Mouse (Mus musculus) testis, postnatal 14 days (tissue): Measurements from ENCODE around the gene Ms4a2.

Experiments used
- DNase-seq: peaks from one replicate; pipeline ENCODE4 v3.0.0; 2021; ENCODE audit warnings: low spot score

Gene Ms4a2

DNA sequence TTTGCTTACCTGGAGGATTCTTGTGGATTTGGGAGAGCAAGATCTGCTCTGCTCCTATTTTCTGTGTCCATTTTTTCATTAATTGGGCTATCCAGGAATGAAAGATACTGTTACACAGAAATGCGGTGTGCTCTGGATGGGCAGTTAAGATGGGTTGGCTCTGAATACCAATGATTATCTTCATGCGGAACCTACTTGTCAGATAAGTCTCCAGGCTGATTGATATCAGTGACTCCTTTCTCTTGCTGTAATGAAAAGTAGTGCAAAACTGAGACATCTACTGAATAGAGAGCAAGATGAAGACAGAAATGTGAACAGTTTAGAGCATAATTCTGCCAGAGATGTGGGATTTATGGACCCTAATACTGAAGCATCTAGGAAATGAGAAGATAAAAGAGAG lies at the start of gene Ms4a2:
TSS of gene Ms4a2 (minus strand) at position 169 of the 400 bp plus-strand sequence.
- no peak for DNase-seq

DNA sequence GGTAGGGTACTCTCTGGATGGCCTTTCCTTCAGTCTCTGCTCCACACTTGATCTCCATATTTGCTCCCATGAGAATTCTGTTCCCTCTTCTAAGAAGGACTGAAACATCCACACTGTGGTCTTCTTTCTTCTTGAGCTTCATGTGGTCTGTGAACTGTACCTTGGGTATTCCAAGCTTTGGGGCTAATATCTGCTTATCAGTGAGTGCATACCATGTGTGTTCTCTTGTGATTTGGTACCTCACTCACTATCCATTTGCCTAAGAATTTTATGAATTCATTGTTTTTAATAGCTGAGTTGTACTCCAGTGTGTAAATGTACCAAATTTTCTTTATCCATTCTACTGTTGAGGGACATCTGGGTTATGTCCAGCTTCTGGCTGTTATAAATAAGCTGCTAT lies 38.0 kb upstream of the Ms4a2 start:
- DNase-seq, result no peak

DNA sequence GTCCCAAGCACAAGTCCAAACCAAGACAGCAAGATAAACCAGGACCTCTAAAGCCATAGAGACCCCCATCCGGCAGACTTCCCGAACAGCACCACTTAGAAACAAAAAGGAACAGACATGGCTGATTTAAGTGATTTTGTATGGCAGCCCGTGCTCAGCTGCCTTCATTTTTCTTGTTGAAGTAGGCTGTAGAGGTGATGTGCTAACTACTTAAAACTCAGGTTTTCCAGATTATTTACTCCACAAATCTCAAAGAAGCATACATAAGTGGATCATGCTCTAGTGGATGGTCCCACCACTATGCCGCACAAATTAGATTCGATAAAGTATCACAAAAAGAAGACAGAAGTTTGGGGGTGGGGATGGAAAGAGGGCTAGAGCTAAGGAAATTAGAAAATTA lies 36.9 kb upstream of the Ms4a2 start, which contains the start of gene Oosp2:
TSS of gene Oosp2 (minus strand) at position 101 of the 400 bp plus-strand sequence.
- DNase-seq, result no peak

DNA sequence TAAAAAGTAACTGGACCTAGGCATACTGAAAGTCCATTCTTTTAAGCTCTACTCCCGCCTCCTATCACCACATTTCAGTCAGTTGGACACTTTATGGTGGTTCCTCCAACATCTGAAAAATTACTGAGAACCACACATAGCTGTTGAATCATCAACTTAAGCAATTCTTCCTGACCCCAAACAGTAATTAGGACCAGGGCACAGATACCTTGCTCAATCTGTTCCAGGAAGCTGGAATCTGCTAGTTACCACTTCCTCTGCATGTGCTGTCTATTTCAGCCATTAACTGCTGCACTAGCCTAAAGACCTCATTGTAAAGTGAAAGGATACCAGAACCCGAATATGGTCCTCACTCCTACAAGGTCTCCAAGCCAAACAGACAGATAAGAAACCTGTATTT lies 35.6 kb upstream of the Ms4a2 start:
- no peak for DNase-seq

DNA sequence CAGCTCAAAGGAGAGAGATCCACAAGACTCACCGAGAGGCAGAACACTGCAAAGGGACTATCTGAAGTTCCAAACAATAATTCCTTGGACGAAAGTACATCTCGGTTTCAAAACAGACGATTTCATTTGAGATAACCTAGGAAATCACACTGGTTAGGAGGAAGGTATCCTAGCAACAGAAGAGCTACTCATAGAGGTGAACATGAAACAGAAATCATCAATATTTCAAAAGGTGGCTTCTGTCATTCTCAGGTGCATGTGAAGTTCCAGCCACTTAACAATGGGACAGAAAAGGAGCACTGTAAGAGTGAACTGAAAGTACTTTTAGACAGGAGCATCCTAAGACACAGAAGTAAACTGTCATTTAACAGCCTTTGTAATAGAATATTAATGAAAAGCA lies 26.0 kb upstream of the Ms4a2 start:
- no peak for DNase-seq

DNA sequence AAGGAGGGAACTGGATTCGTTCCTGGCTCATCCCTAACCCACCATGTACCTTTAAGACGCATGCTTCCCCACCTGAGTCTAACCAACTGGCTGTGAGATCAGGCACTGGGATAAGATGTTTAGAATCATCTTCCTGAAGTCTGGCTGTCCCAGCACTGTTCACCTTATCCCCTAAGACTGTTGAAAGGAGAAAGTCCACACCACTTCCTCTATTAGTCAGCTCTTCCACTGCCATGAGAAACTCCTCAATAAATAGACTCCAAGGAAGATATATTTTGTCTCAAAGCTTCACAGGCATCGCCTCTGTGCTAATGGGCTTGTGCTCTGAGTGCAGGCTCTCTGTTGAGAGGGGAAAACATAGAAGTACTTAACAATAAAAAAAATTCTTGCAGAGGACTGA lies 22.6 kb upstream of the Ms4a2 start:
- DNase-seq, result no peak

DNA sequence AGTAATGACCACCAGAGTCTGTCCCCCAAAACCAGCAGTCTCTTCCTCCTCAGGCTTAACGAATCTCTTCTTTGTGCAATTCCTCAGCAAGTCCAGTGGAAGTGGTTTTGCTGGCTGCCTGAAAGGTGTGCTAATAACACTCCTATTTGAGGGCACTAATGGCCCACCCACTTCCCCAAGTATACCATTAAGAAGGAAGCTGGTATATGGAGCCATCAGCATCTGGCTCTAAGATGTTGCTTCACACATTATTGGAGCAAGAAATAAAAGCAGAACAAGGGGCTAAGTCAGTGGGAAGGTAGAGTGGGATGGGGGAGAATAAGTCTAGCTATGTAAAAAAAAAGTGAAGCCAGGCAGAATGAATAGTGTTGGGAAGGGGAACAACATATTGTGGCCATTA lies 17.2 kb upstream of the Ms4a2 start, which contains the start of gene Ms4a3:
TSS of gene Ms4a3 (minus strand) at position 120 of the 400 bp plus-strand sequence.
- DNase-seq, result no peak

DNA sequence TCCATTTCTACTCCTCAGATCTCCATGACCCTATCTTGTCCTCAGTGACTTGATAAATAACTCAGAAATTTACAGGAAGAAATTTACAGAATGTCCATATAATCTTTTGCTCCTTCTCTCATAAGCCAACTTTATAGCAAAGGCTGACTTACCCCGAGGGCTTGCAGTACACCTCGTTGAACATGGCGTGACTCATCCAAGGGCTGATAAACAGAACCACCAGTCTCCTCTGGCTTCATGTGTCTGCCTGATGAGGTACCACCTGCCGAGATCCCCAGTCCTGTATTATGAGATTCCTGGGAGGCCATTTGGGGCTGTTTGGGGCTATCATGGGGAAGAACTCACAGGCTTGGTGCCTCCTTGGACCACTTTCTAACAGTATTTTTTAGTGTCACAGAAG lies 15.5 kb upstream of the Ms4a2 start:
- no peak for DNase-seq

DNA sequence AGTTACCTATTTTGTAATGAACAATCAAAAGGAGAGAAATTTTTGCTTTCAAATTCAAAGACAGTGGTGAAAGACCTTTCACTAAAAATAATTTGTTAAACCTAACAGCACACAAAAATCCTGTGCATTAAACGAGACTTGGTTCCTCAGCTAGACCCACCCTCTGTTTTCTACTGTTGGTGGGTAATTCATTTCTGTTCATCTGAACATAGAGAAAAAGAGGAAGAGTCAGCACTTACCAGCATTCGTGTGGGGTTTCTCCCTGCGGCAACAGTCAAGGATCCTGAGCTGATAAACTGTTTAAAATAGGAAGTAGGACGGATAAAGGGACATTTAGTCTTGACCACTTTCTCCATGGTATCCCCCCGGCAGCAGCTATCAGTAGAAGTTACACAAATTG lies 12.1 kb upstream of the Ms4a2 start:
- DNase-seq, result no peak

DNA sequence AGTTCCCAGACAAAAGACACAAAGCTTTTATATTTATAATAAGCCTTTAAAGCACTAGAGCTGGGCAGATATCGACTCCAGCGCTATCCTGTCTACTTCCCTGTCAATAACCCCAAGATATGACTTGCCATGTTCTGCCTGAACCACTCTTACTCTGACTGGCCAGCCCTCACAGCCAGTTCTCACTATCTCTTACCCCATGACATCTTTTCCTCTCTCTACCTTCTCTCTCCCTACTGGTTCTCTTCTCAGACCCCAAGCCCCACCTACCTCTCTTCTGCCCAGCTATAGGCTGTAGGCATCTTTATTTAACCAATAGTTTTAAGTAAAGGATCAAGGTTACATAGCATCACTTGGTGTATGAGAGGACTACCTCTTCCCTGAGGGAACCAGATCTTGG lies 10.8 kb upstream of the Ms4a2 start:
- no peak for DNase-seq

DNA sequence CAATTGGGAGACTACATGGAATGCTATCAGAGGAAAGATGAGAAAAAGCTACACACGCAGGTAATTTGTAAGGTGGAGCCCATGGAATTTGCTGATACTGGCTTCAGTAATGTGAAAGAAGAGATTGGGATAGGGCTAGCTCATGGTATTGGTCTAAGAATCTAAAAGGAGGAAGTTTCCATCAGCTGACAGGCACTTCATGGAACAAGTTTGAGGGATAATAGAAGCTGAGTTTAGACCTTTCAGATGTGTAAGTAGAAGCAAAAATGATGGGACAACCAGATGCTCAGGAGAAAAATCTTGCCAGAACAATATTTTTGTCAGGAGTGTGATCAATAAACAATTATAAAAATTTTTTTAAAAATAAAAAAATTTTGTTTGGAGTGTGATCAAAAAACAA lies 10.2 kb upstream of the Ms4a2 start:
- DNase-seq, result no peak

DNA sequence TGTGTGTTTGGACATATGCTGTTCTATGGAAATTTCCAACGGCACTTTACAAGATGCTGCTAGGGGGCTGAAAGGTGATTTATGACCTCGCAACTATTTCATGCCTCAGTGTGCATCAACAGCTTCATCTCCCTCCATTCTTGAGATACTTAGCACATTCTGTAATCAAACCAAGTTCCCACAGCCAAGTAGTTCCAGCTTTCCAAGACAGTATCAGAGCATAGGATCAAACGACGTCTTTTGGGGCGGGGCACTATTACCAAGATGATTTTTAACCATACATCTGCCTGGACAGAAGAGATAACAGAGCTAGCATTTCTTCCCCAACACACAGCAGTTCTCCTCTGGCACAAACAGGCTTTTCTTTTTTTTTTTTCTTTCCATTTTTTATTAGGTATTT lies 1.7 kb upstream of the Ms4a2 start:
- no peak for DNase-seq

DNA sequence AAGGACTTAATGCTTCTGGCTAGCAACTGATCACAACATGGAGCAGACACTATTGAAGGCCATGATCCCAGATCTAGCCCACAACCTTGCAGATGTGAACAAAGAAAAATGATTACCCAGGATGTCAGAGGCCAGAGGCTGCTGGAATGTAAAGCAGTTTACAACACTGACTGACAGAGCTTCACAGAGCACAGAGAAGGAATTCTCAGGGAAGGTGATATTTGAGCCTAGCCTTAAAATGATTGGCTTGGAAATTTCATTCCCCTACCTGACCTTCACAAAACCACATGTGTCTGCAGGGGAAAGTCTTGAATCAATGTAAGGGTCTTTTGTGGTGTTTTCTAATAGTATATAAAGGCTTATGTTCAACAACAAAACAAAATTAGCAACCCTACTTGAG lies 1.3 kb upstream of the Ms4a2 start:
- no peak for DNase-seq

DNA sequence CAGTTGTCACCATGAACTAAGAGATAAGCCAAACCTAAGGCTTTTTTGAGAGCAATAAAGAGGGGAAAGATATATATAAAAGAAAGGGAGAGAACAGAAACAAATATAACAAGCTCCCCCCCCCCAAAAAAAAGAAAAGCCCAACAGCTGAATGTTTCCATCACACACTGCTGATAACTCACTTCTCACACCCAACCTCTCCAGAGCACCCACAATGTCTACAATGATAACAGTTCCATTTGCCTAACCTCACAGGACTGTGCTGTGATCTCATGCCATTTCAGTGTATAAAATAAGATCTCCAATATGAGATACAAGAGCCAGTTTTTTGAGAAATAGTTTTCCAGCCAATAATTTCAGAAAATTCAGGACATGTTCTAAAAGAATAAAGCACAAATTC lies 5.5 kb downstream of the Ms4a2 start:
- DNase-seq, result no peak

DNA sequence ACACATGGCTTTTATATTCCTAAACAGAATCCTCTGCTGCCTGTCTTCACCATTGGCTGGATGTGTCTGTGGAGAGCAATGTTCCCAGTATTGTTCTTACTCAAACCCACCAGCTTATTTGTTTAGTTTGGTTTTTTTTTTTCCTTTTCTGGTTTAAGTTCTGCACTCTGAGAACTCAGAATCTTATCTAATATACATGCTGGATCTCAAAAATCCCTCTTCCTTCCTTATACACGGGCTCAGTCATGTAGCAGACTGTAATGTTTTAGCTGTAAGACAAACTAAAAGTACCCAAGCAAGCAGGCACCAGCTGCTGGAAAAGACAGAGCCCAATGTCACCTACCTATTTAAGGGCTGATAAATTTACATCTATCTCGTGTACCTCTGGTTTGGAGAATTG lies 8.7 kb downstream of the Ms4a2 start:
- no peak for DNase-seq

DNA sequence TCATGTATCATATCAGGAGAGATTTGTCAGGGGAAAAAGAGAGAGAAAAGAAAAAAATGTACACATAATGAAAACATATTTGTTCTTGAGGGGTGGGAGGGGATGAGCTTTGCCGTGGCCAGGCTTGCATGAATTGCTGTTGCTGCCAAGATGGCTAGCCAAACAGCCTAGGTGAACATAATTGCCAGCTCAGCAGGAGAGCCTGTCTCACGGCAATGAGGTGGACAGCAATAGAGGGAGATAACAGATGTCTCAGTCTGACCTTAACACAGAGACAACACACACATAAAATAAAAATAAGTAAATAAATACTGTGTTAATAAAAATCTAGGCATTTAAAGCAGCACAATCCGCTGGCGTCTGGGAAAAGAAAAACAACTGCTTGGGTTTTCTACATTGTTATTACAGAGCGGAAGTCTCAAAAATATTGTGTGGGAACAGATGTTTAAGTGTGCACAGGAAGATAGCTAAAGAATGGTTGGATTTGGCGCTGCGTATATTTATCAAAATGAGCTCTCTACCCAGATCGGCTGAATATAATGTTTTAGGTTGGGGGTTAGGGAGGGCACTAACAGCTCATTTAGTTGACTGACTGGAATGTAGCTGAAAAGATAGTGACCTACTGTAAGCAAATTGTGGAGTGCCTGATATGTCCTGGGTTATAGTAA lies 9.6 kb downstream of the Ms4a2 start:
- no peak for DNase-seq

DNA sequence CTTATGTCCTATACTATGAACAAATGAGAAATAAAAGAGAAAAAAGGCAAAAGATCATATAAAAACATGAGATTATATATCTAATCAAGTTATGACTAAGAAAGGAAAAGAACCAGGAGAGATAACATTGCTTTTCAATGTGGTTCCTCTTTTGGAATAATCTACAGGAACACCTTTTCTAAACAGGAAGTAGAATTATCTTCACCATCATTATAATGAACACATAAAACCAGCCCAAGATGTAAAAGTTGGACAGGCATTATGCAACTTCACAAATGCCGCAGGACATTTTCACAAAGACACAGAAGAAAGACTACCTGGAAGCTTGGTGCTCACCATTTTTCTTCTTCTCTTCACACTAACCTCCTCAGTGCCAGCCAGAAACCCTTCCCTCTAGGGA lies 10.4 kb downstream of the Ms4a2 start:
- DNase-seq, result no peak

DNA sequence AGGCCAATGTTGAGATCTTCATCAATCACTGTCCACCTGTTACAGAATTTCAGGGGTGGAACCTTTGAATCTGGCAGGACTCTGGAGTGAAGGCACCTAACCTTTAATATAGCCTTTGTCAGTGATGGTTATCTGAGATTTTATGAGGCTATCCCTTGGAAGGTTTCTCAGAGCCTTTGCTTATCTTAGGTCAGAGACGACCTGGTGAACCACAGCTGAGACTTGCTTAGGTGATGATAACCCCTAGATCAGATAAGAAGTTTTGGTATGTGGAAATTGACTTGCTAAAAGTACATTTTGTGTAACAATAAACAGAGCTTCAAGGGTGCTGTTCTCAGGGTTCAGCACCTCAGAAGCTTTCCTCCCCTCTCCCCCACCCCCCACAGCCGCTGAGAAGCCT lies 11.2 kb downstream of the Ms4a2 start:
- DNase-seq, result no peak

DNA sequence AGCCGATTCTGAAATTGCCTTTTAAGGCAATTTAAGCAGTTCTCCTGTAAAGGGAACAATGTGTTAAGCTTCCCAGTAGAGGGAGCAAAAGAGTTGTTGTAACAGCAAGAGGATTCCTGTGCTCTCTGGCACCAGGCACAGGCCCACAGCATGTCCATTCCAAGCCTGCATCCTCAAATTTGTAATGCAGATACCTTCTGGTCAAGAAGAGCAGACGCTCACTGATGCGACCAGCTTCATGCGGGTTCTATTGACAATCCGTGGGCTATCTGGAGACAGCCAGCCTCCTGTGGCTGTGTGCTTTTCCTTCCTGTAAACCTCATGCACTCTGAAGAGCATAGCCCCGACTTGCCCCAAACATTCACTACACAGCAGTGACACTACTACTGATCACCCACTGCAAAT lies 12.0 kb downstream of the Ms4a2 start:
- peak; percentile 12 for DNase-seq

DNA sequence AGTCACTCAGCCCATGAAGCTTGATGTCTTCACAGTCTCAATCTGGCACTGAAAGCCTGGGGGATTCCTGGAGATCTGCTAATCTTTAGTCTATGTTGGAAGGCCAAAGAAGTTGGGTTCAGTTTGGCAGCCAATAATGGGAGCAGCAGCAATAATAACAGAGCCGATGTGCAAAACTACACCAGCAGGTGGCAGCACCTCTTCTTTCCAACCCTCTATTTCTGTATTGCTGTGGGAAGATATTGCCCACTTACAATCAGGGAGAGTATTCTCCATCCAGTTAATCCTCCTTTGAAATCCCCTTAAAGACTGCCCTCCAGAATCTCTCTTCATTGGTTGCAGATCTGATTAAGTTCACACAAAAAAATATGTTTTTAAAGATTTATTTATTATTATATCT lies 15.3 kb downstream of the Ms4a2 start:
- DNase-seq, result no peak

DNA sequence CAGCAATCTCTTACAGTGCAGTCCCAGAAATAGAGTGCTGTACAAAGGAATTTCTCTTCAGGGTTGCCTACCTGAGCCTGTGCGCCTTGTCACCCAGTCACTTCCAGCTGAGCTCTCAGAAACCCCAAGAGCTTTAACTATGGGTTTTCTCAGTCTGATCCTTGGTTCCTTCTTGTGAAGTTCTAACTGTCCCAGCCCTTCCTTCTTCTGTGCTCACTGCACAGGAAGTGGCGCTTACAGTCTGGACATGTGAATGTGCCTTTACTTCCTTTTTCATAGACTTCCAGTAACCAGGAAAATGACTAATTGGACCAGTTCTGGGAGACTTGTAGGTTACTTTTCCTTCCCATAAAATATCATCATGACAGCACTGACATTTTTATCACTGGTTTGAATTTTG lies 18.9 kb downstream of the Ms4a2 start, which contains the start of gene Ms4a6d:
TSS of gene Ms4a6d (minus strand) at position 247 of the 400 bp plus-strand sequence.
- no peak for DNase-seq

DNA sequence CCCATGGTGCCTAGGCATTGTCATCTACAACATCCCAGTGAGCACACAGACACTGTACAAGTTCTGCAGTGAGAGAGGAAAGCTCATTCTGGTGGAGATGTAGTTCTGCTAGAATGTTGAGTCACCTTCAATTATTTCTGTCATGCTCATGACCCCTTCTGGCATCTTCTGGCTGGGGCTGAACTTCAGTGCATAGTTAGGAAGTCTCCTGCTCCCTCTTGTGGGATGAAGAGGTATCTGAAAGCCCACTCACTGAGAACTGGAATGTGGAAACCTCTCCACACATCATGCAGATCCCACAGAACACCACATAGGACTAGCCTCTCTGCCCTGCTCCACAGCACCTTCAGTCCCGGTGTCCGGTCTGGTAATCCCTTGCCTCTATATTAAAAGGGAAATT lies 21.5 kb downstream of the Ms4a2 start:
- DNase-seq, result no peak

DNA sequence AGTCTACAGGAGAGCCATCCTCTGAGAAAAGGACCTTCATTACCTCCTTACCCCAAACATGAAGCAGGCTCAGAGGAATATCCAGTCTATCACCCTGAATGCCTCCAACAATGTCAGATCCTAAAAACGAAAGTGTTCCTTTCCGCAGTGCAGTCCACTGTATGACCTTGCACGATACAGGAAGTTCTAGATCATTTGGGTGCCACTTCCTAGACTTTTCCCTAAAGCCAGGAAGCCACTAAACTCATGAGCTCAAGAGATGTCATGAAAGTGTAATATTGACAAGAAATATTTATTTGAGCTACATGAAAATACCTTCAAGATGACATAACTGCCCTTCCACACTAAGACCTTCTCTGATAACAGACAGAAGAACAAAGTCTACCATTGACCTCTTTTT lies 22.2 kb downstream of the Ms4a2 start:
- DNase-seq, result no peak

DNA sequence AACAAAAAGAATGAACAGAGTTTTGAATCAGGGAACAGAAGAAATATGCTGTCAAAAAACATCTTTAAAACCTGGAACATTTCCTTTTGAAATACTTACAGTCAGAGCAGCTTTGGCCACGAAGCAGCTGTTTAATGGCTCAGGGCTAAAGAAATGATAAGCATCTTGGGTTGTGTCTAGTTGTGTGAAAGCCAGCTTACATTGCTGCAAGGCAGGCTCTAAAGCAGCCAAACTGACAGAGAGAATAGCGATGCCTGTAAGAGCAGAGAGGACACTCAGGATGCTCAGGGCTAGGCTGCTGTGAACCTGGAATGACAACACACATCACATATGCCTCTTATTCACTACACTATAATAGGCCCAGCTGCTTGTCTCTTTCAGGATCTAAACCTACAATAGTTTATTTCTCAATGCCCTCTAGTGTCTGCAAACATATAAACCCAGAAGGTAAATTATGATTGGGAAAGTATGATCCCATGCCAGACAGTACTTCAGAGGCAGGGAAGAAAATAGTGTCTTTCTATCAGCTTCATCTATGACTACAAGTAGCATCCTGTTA lies 33.5 kb downstream of the Ms4a2 start:
- DNase-seq, result no peak
